Mouse (Mus musculus): ENCODE measurements at regions not wholly inside any gene's neighbourhood (a gene's known extent, or its start where the extent isn't known, plus 50 kb on each side); places are given as distances from the start of the nearest gene placed in this dataset.

- DNase-seq, result no peak
These were observed 237.2 kb upstream of the Mef2c start for GRCm38 (mm10) chr13:83266591-83266990.

- no peak for DNase-seq
These were observed 235.2 kb upstream of the Mef2c start for GRCm38 (mm10) chr13:83268663-83269062.

GRCm38 (mm10) chr13:83278695-83279094, 225.1 kb upstream of the Mef2c start:
- DNase-seq, result no peak

- no peak for DNase-seq
These were observed 196.1 kb upstream of the Mef2c start for GRCm38 (mm10) chr13:83307696-83308095.

- DNase-seq, result no peak
These were observed 175.3 kb upstream of the Mef2c start for GRCm38 (mm10) chr13:83328488-83328887.

- peak; percentile 25 for DNase-seq
These were observed 170.1 kb upstream of the Mef2c start for GRCm38 (mm10) chr13:83333728-83334127.

- DNase-seq, result no peak
These were observed 159.1 kb upstream of the Mef2c start for GRCm38 (mm10) chr13:83344611-83345319.

GRCm38 (mm10) chr13:83355341-83355740, 148.5 kb upstream of the Mef2c start:
- DNase-seq, result no peak

- DNase-seq, result peak; percentile 10
These were observed 143.3 kb upstream of the Mef2c start for GRCm38 (mm10) chr13:83360529-83360928.

GRCm38 (mm10) chr13:83376097-83376797, 127.6 kb upstream of the Mef2c start:
- DNase-seq, result no peak

GRCm38 (mm10) chr13:83378644-83379043, 125.2 kb upstream of the Mef2c start:
- DNase-seq, result peak; percentile 4

GRCm38 (mm10) chr13:83382609-83383008, 121.2 kb upstream of the Mef2c start:
- no peak for DNase-seq

- DNase-seq, result no peak
These were observed 109.1 kb upstream of the Mef2c start for GRCm38 (mm10) chr13:83394773-83395172.

GRCm38 (mm10) chr13:83399381-83399780, 104.5 kb upstream of the Mef2c start:
- no peak for DNase-seq

- no peak for DNase-seq
These were observed 64.0 kb upstream of the Mef2c start for GRCm38 (mm10) chr13:83439619-83440436.

- no peak for DNase-seq
These were observed 59.6 kb upstream of the Mef2c start for GRCm38 (mm10) chr13:83444277-83444676.

- peak; percentile 57 for DNase-seq
These were observed 53.0 kb upstream of the Mef2c start for GRCm38 (mm10) chr13:83450820-83451219.

GRCm38 (mm10) chr13:83452987-83453386, 50.8 kb upstream of the Mef2c start:
- no peak for DNase-seq
